Mouse (Mus musculus) heart, postnatal 0 days (tissue): ENCODE data around the gene Sgpl1. TPM values are rescaled to one million over a fixed set of nuclear protein-coding genes. Genes with fewer than 3 reads are reported as not detected.
A peak's percentile ranks its signal among the peaks of the same experiment; 100 is the strongest.

Source experiments
- ATAC-seq: fragments of 200-750 bp; cut with Nextera tagmentation; 2 replicates; pipeline ENCODE4 v1.8.0; 2017; ENCODE audit warnings: low read depth, moderate number of reproducible peaks, moderate library complexity; ENCODE audit not compliant: insufficient read depth
- DNase-seq: peaks from one replicate; pipeline ENCODE4 v3.0.0-alpha.2; 2016; ENCODE audit warnings: low spot score
- H3K27ac ChIP-seq: fragments of 300-500 bp; sonication (generic); 2 replicates; pipeline ENCODE4 v1.5.1; 2014; ENCODE audit warnings: low read depth, mild to moderate bottlenecking
- H3K27me3 ChIP-seq: fragments of 300-500 bp; sonication (generic); 2 replicates; pipeline ENCODE4 v1.6.1; 2014; ENCODE audit warnings: low read length, mixed read lengths; ENCODE audit not compliant: control insufficient read depth, insufficient read depth
- H3K36me3 ChIP-seq: fragments of 300-500 bp; sonication (generic); replicated peaks from 2 replicates; pipeline ENCODE4 v1.6.1; 2014; ENCODE audit warnings: low read length, mixed read lengths; ENCODE audit not compliant: control insufficient read depth, insufficient read depth
- H3K4me1 ChIP-seq: fragments of 300-500 bp; sonication (generic); 2 replicates; pipeline ENCODE4 v1.6.1; 2014; ENCODE audit warnings: antibody characterized with exemption; ENCODE audit not compliant: control insufficient read depth, insufficient read depth
- H3K4me2 ChIP-seq: fragments of 300-500 bp; sonication (generic); 2 replicates; pipeline ENCODE4 v1.6.1; 2014; ENCODE audit warnings: low read depth, mild to moderate bottlenecking, low read length, moderate library complexity
- H3K4me3 ChIP-seq: fragments of 300-500 bp; sonication (generic); 2 replicates; pipeline ENCODE4 v1.5.1; 2014; ENCODE audit warnings: low read depth, low read length
- H3K9ac ChIP-seq: fragments of 300-500 bp; sonication (generic); replicated peaks from 2 replicates; pipeline ENCODE4 v1.6.1; 2014; ENCODE audit warnings: low read depth, low read length, mixed read lengths
- H3K9me3 ChIP-seq: fragments of 300-500 bp; sonication (generic); replicated peaks from 2 replicates; pipeline ENCODE4 v1.6.1; 2016; ENCODE audit warnings: low read length; ENCODE audit not compliant: control insufficient read depth
- CTCF ChIP-seq: IDR thresholded peaks from 2 replicates; pipeline ENCODE4 v1.5.1; 2016; ENCODE audit warnings: antibody characterized with exemption, control low read depth, low read depth
- EP300 ChIP-seq: IDR thresholded peaks from 2 replicates; pipeline ENCODE4 v1.6.1; 2016; ENCODE audit warnings: antibody characterized with exemption, low read depth
- WGBS: fragments of 180-500 bp; shearing (Covaris S2); extraction: QIAGEN DNeasy Blood & Tissue Kit; methylation state at CpG from one replicate; pipeline ENCODE4 v1.1.7; 2014; 5-methylcytosine and 5-hydroxymethylcytosine counted together
- polyA plus RNA-seq: library from polyadenylated mRNA; unstranded; fragments of >200 nt; fragmentation: Nextera tagmentation; extraction: Ambion mirVana; gene quantifications from 2 replicates; pipeline ENCODE4 v1.2.1, GENCODE M21; 2015
- total RNA-seq: library from RNA; depleted of rRNA; stranded (reverse); fragments of >200 nt; gene quantifications from 2 replicates; pipeline ENCODE4 v1.2.3, GENCODE M21; 2014; ENCODE audit warnings: low replicate concordance

The Sgpl1 gene
- total and polyA plus RNA-seq, 2 experiments from 2014 or later, result 16.7 to 36.3 TPM

DNA sequence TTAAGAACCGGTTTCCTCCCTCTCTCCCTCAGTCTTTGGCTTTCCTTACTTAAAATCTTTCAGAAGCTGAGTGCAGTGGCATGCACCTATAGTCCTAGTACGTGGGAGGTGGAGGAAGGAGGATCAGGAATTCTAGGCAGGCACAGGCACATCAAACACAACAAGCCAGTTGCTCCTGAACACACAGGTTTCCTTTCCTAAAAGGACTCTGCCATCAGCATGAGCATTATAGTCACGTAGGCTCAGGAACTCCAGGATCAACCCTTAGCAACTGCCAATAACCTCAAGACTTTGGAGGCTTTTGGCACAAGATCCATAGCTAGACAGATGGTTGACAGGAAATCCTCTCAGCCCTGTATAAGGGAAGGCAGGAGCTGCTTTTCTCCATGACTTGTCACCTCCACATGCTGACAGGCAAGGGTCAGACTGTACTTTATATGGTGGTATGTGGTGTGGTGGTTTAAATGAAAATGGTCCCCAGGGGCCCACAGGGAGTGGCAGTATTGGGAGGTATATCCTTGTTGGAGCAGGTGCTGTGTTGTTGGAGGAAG lies 43.9 kb downstream of the Sgpl1 start:
- 77% methylated on average over 3 of the region's 3 CpGs for WGBS
- no peak overlapping the region for H3K4me2 ChIP-seq
- DNase-seq (no peak), ATAC-seq (no peak)
- H3K9me3 ChIP-seq, result no peaks in the 10 kb centered on the region
- H3K36me3 ChIP-seq, result peaks cover 80% of the 10 kb centered on the region
- H3K4me3 ChIP-seq, result no peak overlapping the region
- TF ChIP-seq CTCF, result no peak
- TF ChIP-seq EP300, result no peak
- no peak overlapping the region for H3K9ac ChIP-seq
- H3K4me1 ChIP-seq, result no peaks in the 10 kb centered on the region
- no peak overlapping the region for H3K27ac ChIP-seq
- no peaks in the 10 kb centered on the region for H3K27me3 ChIP-seq

DNA sequence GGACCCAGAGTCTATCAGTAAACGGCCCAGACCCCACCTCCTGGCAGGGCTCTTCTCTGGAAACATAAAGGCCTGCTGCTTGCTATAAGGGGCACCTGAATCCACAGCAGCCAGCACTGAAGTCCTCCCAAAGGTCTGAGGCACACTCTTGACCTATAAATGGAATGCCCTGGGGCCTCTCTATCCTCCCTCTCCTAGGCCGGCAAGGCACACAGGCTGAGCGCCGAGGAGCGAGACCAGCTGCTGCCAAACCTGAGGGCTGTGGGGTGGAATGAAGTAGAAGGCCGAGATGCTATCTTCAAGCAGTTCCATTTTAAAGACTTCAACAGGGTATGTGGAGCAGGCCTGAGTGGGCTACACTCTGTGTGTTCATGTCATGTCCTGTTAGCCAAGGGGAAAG lies 55.6 kb downstream of the Sgpl1 start:
- TF ChIP-seq CTCF (no peak), EP300 (no peak)
- no peak for ATAC-seq
- Histone ChIP-seq H3K9me3 (no peaks in the 10 kb centered on the region), H3K4me1 (no peaks in the 10 kb centered on the region; the same call in 1 of the 2 replicates), H3K4me3 (no peak overlapping the region), H3K4me2 (no peak overlapping the region), H3K9ac (no peak overlapping the region), H3K27ac (no peak overlapping the region), H3K36me3 (no peaks in the 10 kb centered on the region), H3K27me3 (no peaks in the 10 kb centered on the region)
- WGBS, result 57% methylated on average over 6 of the region's 6 CpGs
- DNase-seq, result no peak

DNA sequence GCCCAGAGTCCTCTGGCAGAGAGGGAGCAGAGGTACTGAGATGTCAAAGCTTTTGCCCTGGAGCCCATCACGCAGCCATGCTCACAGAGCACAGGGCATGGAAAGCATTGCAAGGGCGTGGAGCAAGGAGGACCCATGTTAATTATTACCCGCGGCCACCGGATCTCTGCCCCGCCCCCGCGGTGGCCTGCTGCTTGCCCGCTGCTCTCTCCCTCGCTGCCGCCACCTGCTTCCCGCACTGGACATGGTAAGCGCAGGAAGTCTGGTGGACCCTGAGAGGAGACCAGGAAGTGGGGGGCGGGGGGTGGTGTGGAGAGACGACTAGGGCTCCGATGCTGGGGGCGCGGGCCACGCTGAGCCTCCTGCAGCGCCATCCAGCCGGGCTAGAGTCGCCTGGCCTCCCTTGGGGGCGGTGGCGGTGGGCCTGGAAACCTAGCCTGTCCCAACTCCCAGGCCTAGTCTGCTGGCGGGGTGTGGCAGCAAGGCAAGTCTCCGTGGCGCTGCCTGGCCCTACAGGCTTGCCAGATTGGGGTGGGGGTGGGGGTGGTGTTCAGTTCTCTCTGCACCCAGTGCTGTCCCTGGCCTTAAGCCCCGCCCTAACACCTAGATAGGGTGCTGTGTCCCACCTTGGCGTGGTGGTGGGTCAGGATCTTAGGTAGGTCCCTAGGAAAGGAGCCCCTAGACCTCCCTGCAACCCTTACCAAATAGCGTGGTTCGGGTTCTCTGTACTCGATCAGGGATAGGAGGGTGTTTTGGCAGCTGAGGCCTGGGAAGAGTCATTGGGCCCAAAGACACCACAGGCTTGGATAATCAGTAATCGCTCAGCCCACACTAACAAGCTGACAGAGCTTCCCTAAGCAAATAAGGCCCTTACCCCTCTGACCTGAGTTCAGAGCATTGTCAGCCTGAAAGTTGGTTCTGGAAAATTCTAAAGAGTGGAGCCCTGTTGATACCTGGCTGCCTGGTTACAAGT lies 58.0 kb downstream of the Sgpl1 start, which contains the start of gene Pcbd1:
Gene Pcbd1 (plus strand): TSS at position 162 of the 973 bp plus-strand sequence.
- H3K27ac ChIP-seq, result peak within 1 kb of the TSS; percentile 43; the same call in 1 of the 2 replicates
- H3K4me1 ChIP-seq, result no peaks in the 10 kb centered on the region; the same call in 1 of the 2 replicates
- peak; percentile 79 for ATAC-seq
- 13% methylated on average over 30 of the region's 33 CpGs for WGBS
- peak within 1 kb of the TSS; percentile 57 for H3K9ac ChIP-seq
- TF ChIP-seq CTCF, result no peak
- TF ChIP-seq EP300, result no peak
- H3K27me3 ChIP-seq, result no peaks in the 10 kb centered on the region
- peak within 1 kb of the TSS; percentile 72 for H3K4me2 ChIP-seq
- DNase-seq, result peak; percentile 60
- no peaks in the 10 kb centered on the region for H3K36me3 ChIP-seq
- H3K9me3 ChIP-seq, result no peaks in the 10 kb centered on the region
- H3K4me3 ChIP-seq, result peak within 1 kb of the TSS; percentile 44

DNA sequence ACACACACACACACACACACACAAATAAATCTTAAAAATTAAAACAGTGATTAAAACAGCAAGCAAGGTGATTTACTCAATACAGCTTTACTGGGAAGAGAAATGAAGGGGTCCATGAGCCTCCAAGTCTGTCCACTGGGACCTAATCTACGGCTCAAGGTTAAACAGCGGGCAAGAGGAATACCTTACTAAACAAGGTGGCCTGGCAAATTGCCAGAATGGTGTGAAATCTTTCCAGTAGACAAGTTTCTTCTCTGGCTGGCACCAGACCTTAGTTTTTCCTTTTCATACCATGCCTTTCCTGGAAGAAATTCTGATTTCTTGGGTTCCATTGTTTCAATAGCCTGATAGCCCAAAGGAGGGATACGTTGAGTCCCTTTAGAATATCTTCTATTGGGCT lies 59.0 kb downstream of the Sgpl1 start:
- Histone ChIP-seq H3K4me1 (no peaks in the 10 kb centered on the region; the same call in 1 of the 2 replicates), H3K27me3 (no peaks in the 10 kb centered on the region), H3K4me2 (no peak overlapping the region), H3K9me3 (no peaks in the 10 kb centered on the region), H3K4me3 (no peak overlapping the region), H3K27ac (no peak overlapping the region), H3K36me3 (no peaks in the 10 kb centered on the region), H3K9ac (no peak overlapping the region)
- ATAC-seq (no peak), DNase-seq (peak; percentile 27)
- TF ChIP-seq CTCF, result no peak
- TF ChIP-seq EP300, result no peak
- 66% methylated on average over 3 of the region's 3 CpGs for WGBS

DNA sequence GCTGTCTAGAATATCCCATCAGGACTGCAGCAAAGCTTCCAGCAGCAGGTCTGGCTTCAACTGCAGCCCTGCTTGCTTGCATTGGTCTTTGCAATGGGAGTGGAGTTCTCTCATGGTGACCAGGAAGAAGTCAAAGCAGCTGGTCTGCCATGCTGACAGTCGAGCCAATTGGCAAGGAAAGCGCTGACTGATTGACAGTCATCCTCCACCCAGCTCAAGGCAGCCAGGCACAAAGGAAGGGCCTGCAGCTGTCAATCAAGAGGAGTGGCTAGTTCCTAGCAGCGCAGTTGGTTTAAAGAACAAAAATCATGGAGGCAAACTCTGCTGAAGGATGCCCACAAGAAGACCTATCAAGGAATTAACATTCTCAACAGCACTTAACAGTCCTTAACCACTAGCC lies 61.0 kb downstream of the Sgpl1 start:
- H3K4me3 ChIP-seq, result no peak overlapping the region
- H3K4me1 ChIP-seq, result no peaks in the 10 kb centered on the region; the same call in 1 of the 2 replicates
- H3K36me3 ChIP-seq, result no peaks in the 10 kb centered on the region
- ATAC-seq (no peak), DNase-seq (no peak)
- TF ChIP-seq CTCF (no peak), EP300 (no peak)
- no peak overlapping the region for H3K9ac ChIP-seq
- no peaks in the 10 kb centered on the region for H3K9me3 ChIP-seq
- 41% methylated on average over 3 of the region's 3 CpGs for WGBS
- no peaks in the 10 kb centered on the region for H3K27me3 ChIP-seq
- H3K4me2 ChIP-seq, result no peak overlapping the region
- no peak overlapping the region for H3K27ac ChIP-seq
